Mouse (Mus musculus) heart, postnatal 36 days (tissue): ENCODE data around the gene Gdpgp1. TPM values are rescaled to one million over a fixed set of nuclear protein-coding genes. Genes with fewer than 3 reads are reported as not detected.
A peak's percentile ranks its signal among the peaks of the same experiment; 100 is the strongest.

Experiments used
- DNase-seq, 2 experiments: peaks; one replicate each; pipeline ENCODE4 v3.0.0; 2021 to 2022
- intact Hi-C: fragments of 180-260 bp; cut with DNase I; formaldehyde crosslinking; loops from one replicate; pipeline ENCODE4 v1.15.1; 2025
- total RNA-seq, 2 experiments: library from RNA; stranded (reverse); gene quantifications; 2 replicates each; pipeline ENCODE4 v1.2.3; 2021

Gene Gdpgp1
- total RNA-seq, 2 experiments from 2014 or later, result 1.5 to 1.8 TPM

- intact Hi-C loops, result loop anchor here (2.0 to 10.0 kb wide), 2 partner anchors 56 to 334 kb away; partner anchors contain the start of genes Arpin and Rccd1
- DNase-seq, result peak; percentile 95 to 98
Observed at GRCm38 (mm10) chr7:80268897-80269750, 36.5 kb downstream of the Gdpgp1 start, which contains the start of gene Vps33b. Gene Vps33b (plus strand): TSS chr7:80269649.

- intact Hi-C loops, result loop anchor here (2.0 to 10.0 kb wide), 2 partner anchors 55 to 335 kb away; partner anchors contain the start of genes Arpin and Rccd1
- DNase-seq, result no peak
Observed at GRCm38 (mm10) chr7:80269751-80270255, 37.1 kb downstream of the Gdpgp1 start.

- DNase-seq, result no peak
- intact Hi-C loops, result no loop called here
Observed at GRCm38 (mm10) chr7:80273456-80273855, 40.8 kb downstream of the Gdpgp1 start.

GRCm38 (mm10) chr7:80276374-80276773 lies 43.7 kb downstream of the Gdpgp1 start:
- intact Hi-C loops, result no loop called here
- DNase-seq, result no peak

- intact Hi-C loops, result no loop called here
- DNase-seq, result no peak
Observed at GRCm38 (mm10) chr7:80280032-80280431, 47.4 kb downstream of the Gdpgp1 start.

GRCm38 (mm10) chr7:80280998-80281397 lies 48.3 kb downstream of the Gdpgp1 start:
- intact Hi-C loops, result no loop called here
- no peak for DNase-seq

GRCm38 (mm10) chr7:80281646-80282045 lies 49.0 kb downstream of the Gdpgp1 start:
- intact Hi-C loops, result no loop called here
- DNase-seq, result no peak

- DNase-seq, result no peak
- intact Hi-C loops, result no loop called here
Observed at GRCm38 (mm10) chr7:80283226-80283918, 50.7 kb downstream of the Gdpgp1 start.

- intact Hi-C loops, result no loop called here
- no peak for DNase-seq
Observed at GRCm38 (mm10) chr7:80284391-80284790, 51.7 kb downstream of the Gdpgp1 start.

GRCm38 (mm10) chr7:80285725-80286124 lies 53.1 kb downstream of the Gdpgp1 start:
- DNase-seq, result no peak

GRCm38 (mm10) chr7:80287736-80288135 lies 55.1 kb downstream of the Gdpgp1 start:
- intact Hi-C loops, result no loop called here

More at GRCm38 (mm10) chr7:80285725-80286124, 53.1 kb downstream of the Gdpgp1 start:
- intact Hi-C loops, result no loop called here

More at GRCm38 (mm10) chr7:80287736-80288135, 55.1 kb downstream of the Gdpgp1 start:
- no peak for DNase-seq

Other genes with a start within 250 kb of the Gdpgp1 start
- 10 to 100 TPM; 27.4 to 28.0 TPM for gene Zfp710, start 208.1 kb upstream of the Gdpgp1 start, total RNA-seq
- 1,000 to 10,000 TPM; 1,714 to 2,029 TPM for gene Idh2, start 117.5 kb upstream of the Gdpgp1 start, total RNA-seq
- gene Sema4b, start 46.0 kb upstream of the Gdpgp1 start, total RNA-seq, result 10 to 100 TPM; 12.1 to 12.4 TPM
- gene Cib1, start 52 bp upstream of the Gdpgp1 start, total RNA-seq, result 10 to 100 TPM; 15.6 to 16.3 TPM
- under 1 TPM; 0.14 to 0.53 TPM for gene Ttll13, start 13.5 kb downstream of the Gdpgp1 start, total RNA-seq
- 10 to 100 TPM; 26.7 to 29.0 TPM for gene Ngrn, start 28.4 kb downstream of the Gdpgp1 start, total RNA-seq
- gene Vps33b, start 36.8 kb downstream of the Gdpgp1 start, total RNA-seq, result 1 to 10 TPM; 6.2 to 7.2 TPM
- 1 to 10 TPM; 2.2 to 2.5 TPM for gene Prc1, start 61.6 kb downstream of the Gdpgp1 start, total RNA-seq
- 1 to 10 TPM; 3.8 to 7.0 TPM for gene Rccd1, start 91.6 kb downstream of the Gdpgp1 start, total RNA-seq
- gene Unc45a, start 108.1 kb downstream of the Gdpgp1 start, total RNA-seq, result 10 to 100 TPM; 15.5 to 16.9 TPM
- gene Hddc3, start 110.2 kb downstream of the Gdpgp1 start, total RNA-seq, result 10 to 100 TPM; 36.1 to 36.4 TPM
- gene Man2a2, start 138.5 kb downstream of the Gdpgp1 start, total RNA-seq, result 10 to 100 TPM; 60.0 to 62.9 TPM
- 10 to 100 TPM in 1 of 2 experiments, 1 to 10 TPM in 1; 6.9 to 16.0 TPM for gene Fes, start 155.1 kb downstream of the Gdpgp1 start, total RNA-seq
- gene Furin, start 172.6 kb downstream of the Gdpgp1 start, total RNA-seq, result 100 to 1,000 TPM; 111 to 120 TPM